Mouse (Mus musculus): Measurements from ENCODE around the gene Xpo1.

- TF ChIP-seq CTCF (IDR thresholded peaks at IDR 0.05) = peak; percentile 63
- TF ChIP-seq EP300 (IDR thresholded peaks at IDR 0.05) = no peak
Observed at GRCm38 (mm10) chr11:23261490-23261889, 5.6 kb downstream of the Xpo1 start.

All from lung, postnatal 0 days (tissue).